Mouse (Mus musculus) 416B (cell line): ENCODE data around the gene Prrc2b.

Source experiments
- DNase-seq: peaks from one replicate; pipeline ENCODE4 v3.0.0; 2011; ENCODE audit warnings: low read depth

The Prrc2b gene

DNA sequence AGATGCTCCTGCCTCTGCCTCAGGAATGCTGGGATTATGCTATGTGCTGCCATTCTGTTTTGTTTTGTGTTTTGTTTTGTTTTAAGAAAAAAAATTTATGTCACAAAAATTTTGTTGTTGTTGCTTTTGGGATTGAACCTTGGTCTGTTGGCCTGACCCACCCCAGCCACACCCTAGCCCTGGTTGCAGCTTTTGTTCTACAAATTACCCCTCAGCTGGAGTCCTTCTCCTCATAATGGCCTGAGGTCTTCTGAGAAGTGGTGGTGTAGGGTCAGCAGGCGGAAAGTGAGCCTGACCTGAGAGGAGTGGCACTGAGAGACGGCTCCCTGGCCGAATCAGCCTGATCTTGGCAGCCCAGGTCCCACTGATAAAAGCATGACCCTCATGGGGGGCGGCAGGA, 11.8 kb downstream of the Prrc2b start:
- no peak for DNase-seq

DNA sequence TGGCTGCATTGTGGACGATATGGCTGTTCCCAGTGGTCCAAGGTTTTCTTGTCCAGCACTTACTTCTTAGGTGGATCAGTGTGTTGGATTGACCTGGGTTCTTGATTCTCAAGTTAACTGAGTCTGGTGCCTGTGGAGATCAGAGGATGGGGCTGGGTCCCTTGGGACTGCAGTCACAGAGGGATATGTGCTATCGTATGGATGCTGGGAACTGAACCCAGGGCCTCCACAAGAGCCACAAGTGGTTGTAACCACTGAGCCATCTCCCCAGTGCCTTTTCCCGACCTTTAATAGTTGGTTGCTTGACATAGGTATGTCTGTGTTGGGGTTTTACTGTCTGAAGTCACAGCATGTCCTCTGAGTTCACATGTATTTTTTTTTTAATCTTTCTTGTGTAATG, 12.2 kb downstream of the Prrc2b start:
- no peak for DNase-seq

DNA sequence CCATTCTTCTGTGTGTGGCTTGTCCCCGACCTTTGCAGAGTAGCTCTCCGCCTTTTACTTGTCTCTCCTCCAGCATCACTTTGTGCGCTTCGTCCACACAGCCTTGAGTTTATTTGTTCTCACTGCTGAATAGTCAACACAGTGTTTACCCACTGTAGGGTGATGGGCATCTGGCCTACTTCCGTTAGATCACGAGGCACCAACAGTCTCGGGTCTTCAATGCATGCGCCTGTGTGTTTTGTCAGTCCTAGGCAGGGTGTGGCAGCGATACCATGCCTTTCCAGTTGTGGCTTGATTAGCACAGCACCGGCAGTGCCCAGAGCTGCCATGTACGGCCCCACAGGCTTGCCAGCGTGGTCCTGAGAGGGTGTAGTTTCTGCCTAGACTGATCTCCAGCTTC, 13.6 kb downstream of the Prrc2b start:
- no peak for DNase-seq

DNA sequence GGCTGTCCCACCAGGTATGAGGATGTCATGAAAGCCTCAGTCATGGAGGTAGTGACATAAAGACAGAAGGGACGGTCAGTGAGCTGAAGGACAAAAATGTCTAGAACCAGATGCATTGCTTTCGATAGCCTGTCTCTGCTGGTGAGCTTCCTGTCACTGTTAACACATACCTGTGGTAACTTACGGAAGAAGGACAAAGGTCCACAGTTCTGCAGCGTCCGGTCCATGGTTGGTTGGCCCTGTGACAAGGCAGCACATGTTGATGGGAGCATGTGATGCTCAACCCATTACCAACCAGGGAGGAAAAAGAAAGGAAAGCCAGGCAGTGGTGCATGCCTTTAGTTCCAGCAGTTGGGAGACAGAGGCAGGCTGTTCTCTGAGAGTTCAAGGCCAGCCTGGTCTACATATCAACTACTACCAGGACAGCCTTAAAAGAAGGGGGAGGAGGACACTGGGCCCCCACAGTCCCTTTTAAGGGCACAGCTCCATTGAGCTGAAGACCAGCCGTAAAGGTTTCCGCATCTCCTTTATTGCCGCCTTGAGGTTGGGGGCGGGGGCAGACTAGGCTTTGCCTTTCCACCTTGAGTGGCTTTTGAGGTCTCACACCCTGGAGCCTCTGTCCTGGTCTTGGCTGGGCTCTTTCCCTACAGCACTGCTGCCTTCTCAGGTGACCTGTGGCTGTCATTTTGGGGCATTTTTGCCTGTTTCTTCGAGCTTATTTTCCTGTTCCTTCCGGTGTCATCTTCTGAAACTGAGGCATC, 14.3 kb downstream of the Prrc2b start:
- DNase-seq: no peak

- peak; percentile 33 for DNase-seq
These were observed 15.7 kb downstream of the Prrc2b start for GRCm38 (mm10) chr2:32166581-32166980.

- peak; percentile 57 for DNase-seq
These were observed 16.3 kb downstream of the Prrc2b start for GRCm38 (mm10) chr2:32167034-32167770.

- DNase-seq: peak; percentile 92
These were observed 16.9 kb downstream of the Prrc2b start for GRCm38 (mm10) chr2:32167819-32168218.

- DNase-seq: no peak
These were observed 18.4 kb downstream of the Prrc2b start for GRCm38 (mm10) chr2:32169292-32169691.

- DNase-seq: no peak
These were observed 19.1 kb downstream of the Prrc2b start for GRCm38 (mm10) chr2:32170010-32170409.

DNA sequence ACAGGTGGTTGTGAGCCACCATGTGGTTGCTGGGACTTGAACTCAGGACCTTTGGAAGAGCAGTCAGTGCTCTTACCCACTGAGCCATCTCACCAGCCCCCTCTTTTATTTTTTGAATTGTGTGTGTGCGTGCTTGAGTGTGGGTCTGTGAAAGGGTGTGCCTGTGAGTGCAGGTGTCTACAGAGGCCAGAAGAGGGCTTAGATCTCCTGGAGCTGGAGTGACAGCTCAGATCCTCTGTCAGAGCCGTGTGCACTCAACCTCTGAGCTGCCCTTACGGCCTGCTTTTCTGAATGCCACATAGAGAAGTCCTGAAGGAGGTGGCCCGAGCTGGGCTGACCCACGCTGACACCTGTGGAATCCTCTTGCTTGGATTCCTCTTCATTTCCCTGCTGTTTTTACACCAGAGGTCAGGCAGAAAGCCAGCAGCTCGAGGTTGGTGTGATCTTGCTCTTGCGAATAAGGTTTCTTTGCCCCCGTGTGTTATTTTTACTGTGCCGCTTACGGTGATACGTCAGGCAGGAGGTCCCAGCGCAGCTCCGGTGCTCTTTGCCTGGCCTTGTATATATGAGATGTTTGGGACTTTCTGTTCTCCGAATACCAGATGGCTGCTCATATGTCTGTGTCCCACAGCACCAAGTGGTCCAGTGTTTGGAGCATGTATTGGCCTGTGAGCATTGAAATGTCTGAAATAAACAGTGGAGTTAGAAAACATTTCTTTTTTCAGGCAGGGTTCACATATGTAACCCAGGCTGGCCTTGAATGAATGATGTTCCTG, 21.0 kb downstream of the Prrc2b start:
- DNase-seq: no peak

- no peak for DNase-seq
These were observed 23.4 kb downstream of the Prrc2b start for GRCm38 (mm10) chr2:32174170-32174741.

DNA sequence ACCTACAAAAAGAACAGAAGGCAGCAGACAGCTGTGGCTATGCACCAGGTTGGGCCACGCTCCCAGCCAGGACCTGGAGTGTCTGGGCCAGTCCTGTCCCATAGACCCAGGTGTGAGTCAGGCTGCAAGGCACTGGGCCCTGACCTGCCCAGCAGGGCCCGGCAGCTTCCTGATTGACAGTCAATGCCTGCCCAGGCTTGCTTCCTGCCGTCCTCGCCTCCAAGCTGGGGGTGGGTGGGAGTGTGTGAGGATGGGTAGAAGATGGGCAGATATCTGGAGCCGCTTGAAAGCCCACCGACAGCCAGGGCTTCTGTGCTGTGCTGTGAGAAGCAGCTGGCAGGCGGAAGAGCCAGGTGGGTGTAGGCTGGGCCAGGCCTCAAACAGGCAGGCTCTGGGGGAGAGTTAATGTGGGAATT, 24.2 kb downstream of the Prrc2b start:
- DNase-seq: no peak

DNA sequence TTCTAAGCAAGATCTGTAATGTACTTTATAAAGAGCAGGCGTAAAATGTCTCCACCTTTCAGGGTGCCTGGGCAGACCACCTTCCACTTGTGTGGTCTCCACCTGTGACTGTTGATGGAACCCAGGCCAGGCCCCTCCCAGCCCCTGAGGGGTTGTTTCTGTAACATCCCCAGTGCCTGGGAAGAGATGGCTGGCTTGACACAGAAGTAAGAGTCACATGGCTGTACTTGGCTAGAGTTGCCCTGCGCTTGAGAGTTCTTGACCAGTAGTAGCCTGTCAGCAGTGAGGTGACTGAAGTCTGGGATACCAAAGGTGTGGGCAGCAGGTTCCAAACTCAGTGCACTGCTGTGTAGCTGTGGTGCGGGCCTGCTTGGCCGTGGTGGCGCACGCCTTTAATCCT, 24.6 kb downstream of the Prrc2b start:
- no peak for DNase-seq

DNA sequence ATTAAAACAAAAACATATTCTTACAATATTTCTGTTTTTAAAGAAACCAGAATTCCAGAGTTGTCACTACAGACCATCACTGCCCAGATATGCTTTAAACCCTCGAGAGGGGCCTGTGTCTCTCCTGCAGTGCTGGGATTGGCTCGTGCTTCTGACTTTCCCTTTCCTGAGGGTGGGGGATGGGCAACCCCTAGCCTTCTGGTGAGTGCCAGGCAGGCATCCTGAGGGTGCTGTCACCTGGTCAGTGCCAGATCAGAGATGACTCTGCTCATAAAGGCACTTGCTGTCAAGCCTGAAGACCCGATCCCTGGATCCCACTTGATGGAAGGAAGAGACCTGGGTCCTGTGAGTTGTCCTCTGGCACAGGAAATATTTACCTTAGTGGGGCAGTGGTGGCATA, 26.0 kb downstream of the Prrc2b start:
- no peak for DNase-seq

DNA sequence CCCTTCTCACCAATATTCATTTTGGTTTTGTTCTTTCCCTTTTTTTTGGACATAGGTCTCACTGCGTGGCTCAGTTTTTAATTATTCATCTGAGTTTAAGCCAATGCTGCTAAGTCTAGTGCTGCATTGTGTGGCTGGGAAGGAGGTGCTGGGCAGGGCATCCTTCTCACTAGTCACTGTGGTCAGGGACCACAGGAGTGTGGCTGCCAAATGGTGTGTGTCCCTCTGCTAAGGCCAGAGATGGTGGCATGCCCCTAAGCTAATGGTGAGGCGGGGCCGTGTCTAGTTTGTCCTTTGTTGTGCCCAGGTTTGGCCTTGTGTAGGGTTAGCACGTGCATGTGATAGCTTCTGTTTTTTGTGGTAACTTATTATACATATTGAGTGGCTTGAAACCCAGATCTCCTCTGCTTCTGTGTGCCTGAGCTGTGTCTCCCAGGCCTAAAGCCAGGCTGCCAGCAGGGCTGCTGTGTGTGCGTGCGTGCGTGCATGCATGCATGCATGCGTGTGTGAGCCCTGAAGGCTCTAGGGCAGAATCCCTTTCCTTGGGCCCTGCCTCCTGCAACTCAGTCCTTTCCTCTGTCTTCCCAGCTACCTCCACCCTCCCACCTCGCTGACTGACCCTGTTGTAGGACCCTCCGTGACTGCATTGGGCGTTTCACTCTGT, 26.6 kb downstream of the Prrc2b start:
- DNase-seq: peak; percentile 78

- DNase-seq: no peak
These were observed 28.5 kb downstream of the Prrc2b start for GRCm38 (mm10) chr2:32179363-32179762.

DNA sequence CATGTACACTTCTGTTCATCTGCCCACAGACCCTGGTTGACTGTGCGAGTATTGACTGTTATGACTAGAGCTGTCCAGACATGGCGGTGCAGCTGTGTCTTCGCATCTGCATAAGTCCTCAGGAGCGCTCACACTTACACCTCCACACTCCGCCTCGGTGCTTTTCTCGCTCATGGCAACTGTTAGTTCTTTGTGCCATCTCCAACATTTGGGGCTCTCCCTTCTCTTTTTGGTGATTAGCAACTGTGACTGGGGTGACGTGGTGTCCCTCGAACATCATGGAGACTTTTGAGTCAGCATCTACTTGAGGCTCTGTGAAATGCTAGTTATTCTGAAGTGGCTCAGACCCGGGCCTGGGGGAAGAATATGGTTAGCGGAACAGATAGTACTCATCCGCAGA, 29.2 kb downstream of the Prrc2b start:
- DNase-seq: no peak

DNA sequence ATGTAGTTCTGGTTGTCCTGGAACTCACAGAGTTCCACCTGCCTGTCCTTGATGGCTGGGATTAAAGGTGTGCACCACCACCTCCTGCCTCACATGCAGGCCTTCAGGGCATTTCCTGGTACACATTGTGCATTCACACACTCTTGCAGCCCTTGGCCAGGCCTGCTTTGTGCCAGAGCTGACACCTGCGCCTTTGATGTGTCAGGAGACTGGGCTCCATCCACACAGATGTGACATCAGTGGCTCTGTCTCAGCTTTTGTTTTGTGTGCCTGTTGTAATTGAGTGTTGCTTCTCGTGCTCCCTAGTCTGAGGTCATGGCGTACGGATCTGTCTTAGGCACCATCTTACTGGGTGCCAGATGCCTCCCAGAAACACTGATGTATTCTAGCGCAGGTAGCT, 30.5 kb downstream of the Prrc2b start:
- no peak for DNase-seq

DNA sequence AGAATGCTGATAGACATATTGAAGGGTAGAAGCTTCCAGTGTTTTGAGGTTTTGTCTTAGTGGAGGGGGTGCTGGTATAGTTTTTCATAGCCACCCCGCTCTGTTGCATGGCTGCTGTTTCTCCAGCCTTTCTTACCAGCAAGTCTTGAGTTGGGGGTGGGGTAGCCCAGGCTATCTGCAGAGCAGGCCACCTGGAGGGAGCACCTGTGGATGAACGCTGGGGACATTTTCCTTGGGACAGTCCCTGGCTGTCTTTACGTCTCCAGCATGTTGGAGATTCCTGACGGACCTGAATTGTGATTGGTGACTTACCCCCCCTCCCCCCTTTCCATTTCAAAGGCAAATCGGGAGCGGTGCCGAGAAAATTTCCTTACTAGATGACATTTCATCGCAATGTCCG, 31.2 kb downstream of the Prrc2b start:
- no peak for DNase-seq

- DNase-seq: no peak
These were observed 31.9 kb downstream of the Prrc2b start for GRCm38 (mm10) chr2:32182676-32183296.

GRCm38 (mm10) chr2:32187019-32187551, 36.2 kb downstream of the Prrc2b start:
- no peak for DNase-seq
